Mouse (Mus musculus) mouse embryonic stem cell (cell line): ENCODE results near the gene Fbxo44.

Experiments used
- in situ Hi-C, 2 experiments: fragments of 300-500 bp; cut with MboI; formaldehyde crosslinking; loops; 1 replicate in 1 of 2; 3 replicates in 1 of 2; pipeline ENCODE4 v1.14.3; 2019 to 2020; ENCODE audit warnings: low sequenced_read_pairs in 2 of 2, low pct_unique_long_range_greater_than_20kb in 1 of 2, mixed read lengths in 1 of 2; ENCODE audit not compliant: unreplicated experiment in 1 of 2

The Fbxo44 gene

GRCm38 (mm10) chr4:148143721-148144120, 16.6 kb downstream of the Fbxo44 start:
- in situ Hi-C loops: no loop called here

GRCm38 (mm10) chr4:148140098-148141011, 19.9 kb downstream of the Fbxo44 start:
- in situ Hi-C loops: no loop called here

- in situ Hi-C loops: no loop called here
Measured at GRCm38 (mm10) chr4:148139767-148140097, 20.6 kb downstream of the Fbxo44 start.

- in situ Hi-C loops: no loop called here
Measured at GRCm38 (mm10) chr4:148137503-148137902, 22.8 kb downstream of the Fbxo44 start.

GRCm38 (mm10) chr4:148134988-148135387, 25.3 kb downstream of the Fbxo44 start:
- in situ Hi-C loops: no loop called here

- in situ Hi-C loops: no loop called here
Measured at GRCm38 (mm10) chr4:148131497-148132081, 28.7 kb downstream of the Fbxo44 start.

- in situ Hi-C loops: no loop called here
Measured at GRCm38 (mm10) chr4:148130561-148131413, 29.5 kb downstream of the Fbxo44 start, which contains the start of gene Draxin. Gene Draxin, minus strand, starts transcription at chr4:148130698.

GRCm38 (mm10) chr4:148130133-148130532, 30.1 kb downstream of the Fbxo44 start, which contains the start of gene Mad2l2:
Gene Mad2l2, plus strand, starts transcription at chr4:148130384.
- in situ Hi-C loops: no loop called here

GRCm38 (mm10) chr4:148128672-148129071, 31.6 kb downstream of the Fbxo44 start:
- in situ Hi-C loops: no loop called here

GRCm38 (mm10) chr4:148128241-148128640, 32.0 kb downstream of the Fbxo44 start:
- in situ Hi-C loops: no loop called here

GRCm38 (mm10) chr4:148122694-148123066, 37.6 kb downstream of the Fbxo44 start:
- in situ Hi-C loops: no loop called here

GRCm38 (mm10) chr4:148121982-148122693, 38.1 kb downstream of the Fbxo44 start:
- in situ Hi-C loops: no loop called here

- in situ Hi-C loops: no loop called here
Measured at GRCm38 (mm10) chr4:148121362-148121761, 38.9 kb downstream of the Fbxo44 start.

- in situ Hi-C loops: no loop called here
Measured at GRCm38 (mm10) chr4:148120555-148120954, 39.7 kb downstream of the Fbxo44 start.

GRCm38 (mm10) chr4:148119578-148119977, 40.7 kb downstream of the Fbxo44 start:
- in situ Hi-C loops: loop anchor here (5.0 to 10.0 kb wide), 2 partner anchors 33 to 45 kb away; partner anchors contain the start of genes Fbxo2 (in 1 of the 2), Fbxo44 (in 1 of the 2) and Fbxo6 (in 1 of the 2)

- in situ Hi-C loops: loop anchor here (5.0 to 10.0 kb wide), 2 partner anchors 35 to 47 kb away; partner anchors contain the start of genes Fbxo2 (in 1 of the 2), Fbxo44 (in 1 of the 2) and Fbxo6 (in 1 of the 2)
Measured at GRCm38 (mm10) chr4:148117392-148117791, 42.9 kb downstream of the Fbxo44 start.

- in situ Hi-C loops: loop anchor here (5.0 to 10.0 kb wide), 2 partner anchors 36 to 48 kb away; partner anchors contain the start of genes Fbxo2 (in 1 of the 2), Fbxo44 (in 1 of the 2) and Fbxo6 (in 1 of the 2)
Measured at GRCm38 (mm10) chr4:148116657-148117056, 43.6 kb downstream of the Fbxo44 start.

GRCm38 (mm10) chr4:148115467-148115866, 44.8 kb downstream of the Fbxo44 start:
- in situ Hi-C loops: loop anchor here (5.0 to 10.0 kb wide), 2 partner anchors 37 to 49 kb away; partner anchors contain the start of genes Fbxo2 (in 1 of the 2), Fbxo44 (in 1 of the 2) and Fbxo6 (in 1 of the 2)
